Mouse (Mus musculus): ENCODE measurements around the gene Spint1. TPM values are rescaled to one million over a fixed set of nuclear protein-coding genes. Genes with fewer than 3 reads are reported as not detected.

Spint1 gene
- polyA plus RNA-seq, 1 experiment from 2014 or later, result 3.7 TPM

DNA sequence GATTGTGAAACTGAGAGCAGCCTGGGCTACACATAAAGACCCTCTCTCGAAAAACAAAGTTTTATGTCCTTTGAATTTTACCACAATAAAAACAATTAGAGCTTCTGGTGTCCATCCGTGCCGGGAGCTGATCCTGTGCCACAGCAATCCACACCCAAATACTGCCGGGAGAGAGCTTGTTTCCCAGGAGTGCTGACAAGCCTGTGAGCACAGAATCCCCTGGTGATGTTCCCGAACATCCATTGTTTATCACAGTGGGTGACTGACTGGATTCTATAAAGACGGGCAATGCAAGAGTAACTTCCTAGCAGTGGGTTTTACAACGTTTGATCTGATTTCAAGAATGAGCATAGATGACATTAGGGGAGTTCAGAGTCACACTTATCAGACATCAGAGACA, 17.8 kb downstream of the Spint1 start:
- no peak overlapping the region for H3K4me2 ChIP-seq (ENCODE audit: low read depth, low read length)
- WGBS, result 26% methylated on average over 7 of the region's 7 CpGs

DNA sequence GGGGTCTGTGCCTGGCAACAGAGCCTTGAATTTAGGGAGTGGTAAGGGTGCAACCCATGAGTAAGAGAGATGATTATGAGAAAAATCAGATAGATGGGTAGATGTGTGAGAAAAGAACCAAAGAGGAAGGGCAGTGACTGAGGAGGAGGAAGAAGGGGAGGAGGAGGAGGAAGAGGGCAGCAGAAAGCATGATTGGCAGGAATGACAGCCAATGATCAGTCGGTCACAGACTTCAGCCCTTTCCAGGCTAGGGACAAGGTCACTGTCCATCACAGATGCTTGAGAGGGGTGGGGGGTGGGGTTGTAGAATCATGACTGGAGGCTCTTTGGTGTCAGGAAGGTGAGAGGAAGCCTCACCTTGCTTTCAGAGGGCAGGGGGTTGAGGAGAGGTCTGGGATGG, 23.4 kb downstream of the Spint1 start:
- no peak overlapping the region for H3K4me3 ChIP-seq (ENCODE audit: low read length)
- peaks cover 2% of the 10 kb centered on the region for H3K27me3 ChIP-seq (ENCODE audit: control insufficient read depth, insufficient read depth, low read length)
- H3K27ac ChIP-seq (ENCODE audit: low read length), result no peak overlapping the region
- no peak for ATAC-seq (replicated peaks; ENCODE audit: extremely low read depth, insufficient read depth, low FRiP score)
- peaks cover 9% of the 10 kb centered on the region for H3K4me1 ChIP-seq (ENCODE audit: control insufficient read depth, insufficient read depth, low read length)
- 71% methylated on average over 1 of the region's 1 CpGs for WGBS
- no peak overlapping the region for H3K9ac ChIP-seq (ENCODE audit: low read length)
- H3K9me3 ChIP-seq (replicated peaks; ENCODE audit: control insufficient read depth, low read length), result no peaks in the 10 kb centered on the region
- no peaks in the 10 kb centered on the region for H3K36me3 ChIP-seq (ENCODE audit: control insufficient read depth, insufficient read depth)
- H3K4me2 ChIP-seq (ENCODE audit: low read depth, low read length), result no peak overlapping the region

More for the DNA sequence above, 17.8 kb downstream of the Spint1 start:
- Histone ChIP-seq H3K4me3 (ENCODE audit: low read length) (no peak overlapping the region), H3K36me3 (ENCODE audit: control insufficient read depth, insufficient read depth) (no peaks in the 10 kb centered on the region), H3K4me1 (ENCODE audit: control insufficient read depth, insufficient read depth, low read length) (peaks cover 4% of the 10 kb centered on the region), H3K9ac (ENCODE audit: low read length) (no peak overlapping the region), H3K27me3 (ENCODE audit: control insufficient read depth, insufficient read depth, low read length) (peaks cover 14% of the 10 kb centered on the region), H3K27ac (ENCODE audit: low read length) (no peak overlapping the region), H3K9me3 (replicated peaks; ENCODE audit: control insufficient read depth, low read length) (no peaks in the 10 kb centered on the region)
- ATAC-seq (replicated peaks; ENCODE audit: extremely low read depth, insufficient read depth, low FRiP score), result no peak

- ATAC-seq (replicated peaks; ENCODE audit: extremely low read depth, insufficient read depth, low FRiP score), result no peak
- Histone ChIP-seq H3K9me3 (replicated peaks; ENCODE audit: control insufficient read depth, low read length) (no peaks in the 10 kb centered on the region), H3K4me1 (ENCODE audit: control insufficient read depth, insufficient read depth, low read length) (peaks cover 9% of the 10 kb centered on the region), H3K27ac (ENCODE audit: low read length) (no peak overlapping the region), H3K36me3 (ENCODE audit: control insufficient read depth, insufficient read depth) (no peaks in the 10 kb centered on the region), H3K4me3 (ENCODE audit: low read length) (no peak overlapping the region), H3K27me3 (ENCODE audit: control insufficient read depth, insufficient read depth, low read length) (peaks cover 2% of the 10 kb centered on the region; the same call in 1 of the 2 replicates), H3K9ac (ENCODE audit: low read length) (no peak overlapping the region), H3K4me2 (ENCODE audit: low read depth, low read length) (no peak overlapping the region)
- WGBS, result 13% methylated on average over 2 of the region's 2 CpGs
Measured at GRCm38 (mm10) chr2:119261326-119261725, 24.2 kb downstream of the Spint1 start.

- H3K4me3 ChIP-seq (ENCODE audit: low read length), result no peak overlapping the region
- peaks cover 2% of the 10 kb centered on the region; the same call in 1 of the 2 replicates for H3K27me3 ChIP-seq (ENCODE audit: control insufficient read depth, insufficient read depth, low read length)
- no peak overlapping the region for H3K9ac ChIP-seq (ENCODE audit: low read length)
- H3K4me2 ChIP-seq (ENCODE audit: low read depth, low read length), result peak overlapping the region; percentile 48
- no peak overlapping the region for H3K27ac ChIP-seq (ENCODE audit: low read length)
- H3K9me3 ChIP-seq (replicated peaks; ENCODE audit: control insufficient read depth, low read length), result no peaks in the 10 kb centered on the region
- 24% methylated on average over 8 of the region's 8 CpGs for WGBS
- H3K4me1 ChIP-seq (ENCODE audit: control insufficient read depth, insufficient read depth, low read length), result peaks cover 9% of the 10 kb centered on the region
- ATAC-seq (replicated peaks; ENCODE audit: extremely low read depth, insufficient read depth, low FRiP score), result peak; percentile 67; the same call in 1 of the 2 replicates
- H3K36me3 ChIP-seq (ENCODE audit: control insufficient read depth, insufficient read depth), result no peaks in the 10 kb centered on the region
Measured at GRCm38 (mm10) chr2:119262978-119263377, 25.8 kb downstream of the Spint1 start.

GRCm38 (mm10) chr2:119263813-119264212, 26.7 kb downstream of the Spint1 start:
- H3K4me2 ChIP-seq (ENCODE audit: low read depth, low read length), result no peak overlapping the region
- H3K36me3 ChIP-seq (ENCODE audit: control insufficient read depth, insufficient read depth), result no peaks in the 10 kb centered on the region
- H3K27me3 ChIP-seq (ENCODE audit: control insufficient read depth, insufficient read depth, low read length), result peaks cover 2% of the 10 kb centered on the region; the same call in 1 of the 2 replicates
- no peak for ATAC-seq (replicated peaks; ENCODE audit: extremely low read depth, insufficient read depth, low FRiP score)
- no peak overlapping the region for H3K9ac ChIP-seq (ENCODE audit: low read length)
- H3K4me1 ChIP-seq (ENCODE audit: control insufficient read depth, insufficient read depth, low read length), result peaks cover 9% of the 10 kb centered on the region
- H3K9me3 ChIP-seq (replicated peaks; ENCODE audit: control insufficient read depth, low read length), result no peaks in the 10 kb centered on the region
- H3K4me3 ChIP-seq (ENCODE audit: low read length), result no peak overlapping the region
- H3K27ac ChIP-seq (ENCODE audit: low read length), result no peak overlapping the region
- WGBS, result 67% methylated on average over 5 of the region's 5 CpGs

DNA sequence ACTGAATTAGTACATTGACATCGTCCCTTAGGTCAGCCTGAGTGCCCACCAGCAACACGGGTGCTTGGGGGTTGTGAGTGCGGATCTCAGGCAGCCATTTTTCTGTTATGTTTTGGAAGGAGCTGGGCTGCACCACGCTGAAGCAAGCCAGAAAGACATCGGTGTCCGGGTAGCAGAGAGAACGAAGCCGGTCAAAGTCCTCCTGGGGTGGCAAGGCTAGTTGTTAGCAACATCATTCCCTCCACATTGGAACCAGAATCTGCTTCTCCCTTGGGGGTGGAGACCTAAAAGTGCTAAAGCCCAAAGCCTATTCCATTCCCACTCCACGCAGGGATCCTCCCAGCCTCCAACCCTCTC, 33.1 kb downstream of the Spint1 start:
- no peak overlapping the region for H3K27ac ChIP-seq (ENCODE audit: low read length)
- peaks cover 11% of the 10 kb centered on the region for H3K27me3 ChIP-seq (ENCODE audit: control insufficient read depth, insufficient read depth, low read length)
- ATAC-seq (replicated peaks; ENCODE audit: extremely low read depth, insufficient read depth, low FRiP score), result no peak
- H3K9ac ChIP-seq (ENCODE audit: low read length), result no peak overlapping the region
- H3K36me3 ChIP-seq (ENCODE audit: control insufficient read depth, insufficient read depth), result no peaks in the 10 kb centered on the region
- peak overlapping the region; percentile 66; the same call in 1 of the 2 replicates for H3K4me3 ChIP-seq (ENCODE audit: low read length)
- H3K4me1 ChIP-seq (ENCODE audit: control insufficient read depth, insufficient read depth, low read length), result 0 out of 2 replicates have a peak, but pooled peaks cover 2% of the 10 kb centered on the region
- no peaks in the 10 kb centered on the region for H3K9me3 ChIP-seq (replicated peaks; ENCODE audit: control insufficient read depth, low read length)
- 55% methylated on average over 9 of the region's 9 CpGs for WGBS
- peak overlapping the region; percentile 96; the same call in 1 of the 2 replicates for H3K4me2 ChIP-seq (ENCODE audit: low read depth, low read length)

- H3K4me3 ChIP-seq (ENCODE audit: low read length), result peak within 1 kb of the TSS; percentile 66
- H3K9me3 ChIP-seq (replicated peaks; ENCODE audit: control insufficient read depth, low read length), result no peaks in the 10 kb centered on the region
- WGBS, result under 1% methylated on average over 48 of the region's 49 CpGs
- no peaks in the 10 kb centered on the region for H3K36me3 ChIP-seq (ENCODE audit: control insufficient read depth, insufficient read depth)
- 0 out of 2 replicates have a peak, but pooled peaks cover 2% of the 10 kb centered on the region for H3K4me1 ChIP-seq (ENCODE audit: control insufficient read depth, insufficient read depth, low read length)
- ATAC-seq (replicated peaks; ENCODE audit: extremely low read depth, insufficient read depth, low FRiP score), result peak; percentile 71; the same call in 1 of the 2 replicates
- peaks cover 11% of the 10 kb centered on the region for H3K27me3 ChIP-seq (ENCODE audit: control insufficient read depth, insufficient read depth, low read length)
- H3K27ac ChIP-seq (ENCODE audit: low read length), result no peak within 1 kb of the TSS
- peak within 1 kb of the TSS; percentile 96 for H3K4me2 ChIP-seq (ENCODE audit: low read depth, low read length)
- peak within 1 kb of the TSS; percentile 63 for H3K9ac ChIP-seq (ENCODE audit: low read length)
Measured at GRCm38 (mm10) chr2:119270643-119271331, 33.6 kb downstream of the Spint1 start, which contains the start of gene Rhov. Rhov (minus strand) TSS chr2:119271272.

DNA sequence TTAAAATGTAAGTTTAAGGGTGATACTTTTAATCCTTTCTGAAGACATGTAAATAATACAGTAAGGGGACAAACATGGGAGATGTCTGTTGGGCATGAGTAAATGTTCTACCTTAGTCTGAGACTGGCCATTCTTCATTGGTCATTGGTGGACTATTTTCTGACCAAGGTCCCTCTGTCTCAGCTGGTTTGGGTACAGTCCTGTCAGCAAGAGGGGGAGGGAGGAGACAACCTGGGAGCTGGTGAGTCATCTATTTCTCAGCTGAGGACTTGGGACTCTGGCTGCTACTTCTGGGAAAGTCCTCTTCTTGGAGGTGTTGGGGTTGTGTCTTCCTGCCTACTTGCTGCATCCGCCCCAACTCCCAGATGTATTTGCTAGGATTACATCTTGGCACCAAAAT, 37.0 kb downstream of the Spint1 start:
- Histone ChIP-seq H3K9me3 (replicated peaks; ENCODE audit: control insufficient read depth, low read length) (no peaks in the 10 kb centered on the region), H3K9ac (ENCODE audit: low read length) (no peak overlapping the region), H3K4me3 (ENCODE audit: low read length) (no peak overlapping the region), H3K27me3 (ENCODE audit: control insufficient read depth, insufficient read depth, low read length) (peaks cover 11% of the 10 kb centered on the region), H3K4me2 (ENCODE audit: low read depth, low read length) (no peak overlapping the region), H3K27ac (ENCODE audit: low read length) (no peak overlapping the region), H3K36me3 (ENCODE audit: control insufficient read depth, insufficient read depth) (no peaks in the 10 kb centered on the region), H3K4me1 (ENCODE audit: control insufficient read depth, insufficient read depth, low read length) (0 out of 2 replicates have a peak, but pooled peaks cover 2% of the 10 kb centered on the region)
- ATAC-seq (replicated peaks; ENCODE audit: extremely low read depth, insufficient read depth, low FRiP score), result no peak
- 74% methylated on average over 1 of the region's 1 CpGs for WGBS

DNA sequence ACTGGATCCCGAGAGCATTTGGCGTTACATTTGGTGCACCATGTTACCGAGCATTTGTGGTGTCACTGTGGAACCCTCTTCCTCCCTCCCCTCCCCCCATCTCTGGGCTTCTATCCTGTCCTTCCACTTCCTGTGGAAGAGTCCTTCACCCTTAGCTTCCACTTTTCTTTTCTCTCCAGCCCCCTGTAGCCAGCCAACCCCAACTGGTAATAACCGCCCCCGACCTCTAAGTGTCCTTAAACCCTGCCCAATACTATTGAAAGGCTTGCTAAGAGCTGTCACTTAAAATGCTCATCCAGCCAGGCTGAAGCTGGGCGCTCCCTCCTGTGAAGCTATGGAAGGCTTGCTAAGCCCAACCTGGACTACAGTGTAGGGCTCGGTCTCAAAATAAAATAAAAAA, 39.8 kb downstream of the Spint1 start:
- Histone ChIP-seq H3K9me3 (replicated peaks; ENCODE audit: control insufficient read depth, low read length) (no peaks in the 10 kb centered on the region), H3K4me3 (ENCODE audit: low read length) (no peak overlapping the region)
- WGBS, result 56% methylated on average over 7 of the region's 7 CpGs

More for the DNA sequence above, 39.8 kb downstream of the Spint1 start:
- ATAC-seq (replicated peaks; ENCODE audit: extremely low read depth, insufficient read depth, low FRiP score), result no peak
- Histone ChIP-seq H3K36me3 (ENCODE audit: control insufficient read depth, insufficient read depth) (no peaks in the 10 kb centered on the region), H3K27ac (ENCODE audit: low read length) (no peak overlapping the region), H3K9ac (ENCODE audit: low read length) (no peak overlapping the region), H3K4me2 (ENCODE audit: low read depth, low read length) (no peak overlapping the region), H3K4me1 (ENCODE audit: control insufficient read depth, insufficient read depth, low read length) (no peaks in the 10 kb centered on the region), H3K27me3 (ENCODE audit: control insufficient read depth, insufficient read depth, low read length) (no peaks in the 10 kb centered on the region)
